Mouse (Mus musculus) liver, postnatal 0 days (tissue): Measurements from ENCODE around the gene Psph.

Experiments used
- CTCF ChIP-seq: sonication (generic); IDR thresholded peaks from 2 replicates; pipeline ENCODE4 v1.5.1; 2016; ENCODE audit warnings: antibody characterized with exemption, low read depth
- EP300 ChIP-seq: IDR thresholded peaks from 2 replicates; pipeline ENCODE4 v1.6.1; 2016; ENCODE audit warnings: antibody characterized with exemption, low read depth, mild to moderate bottlenecking

GRCm38 (mm10) chr5:129778348-129778995, 8.8 kb downstream of the Psph start:
- TF ChIP-seq EP300: no peak
- no peak for TF ChIP-seq CTCF
